Mouse (Mus musculus): ENCODE results near the gene Bicdl1. TPM values are rescaled to one million over a fixed set of nuclear protein-coding genes. Genes with fewer than 3 reads are reported as not detected.

Bicdl1 gene
- polyA plus RNA-seq, 1 experiment from 2014 or later, result 7.1 TPM

GRCm38 (mm10) chr5:115726019-115726418, 5.4 kb downstream of the Bicdl1 start:
- no peak overlapping the region for H3K27ac ChIP-seq (replicated peaks in 1 of 2; ENCODE audit: control insufficient read depth in 1 of 2, insufficient read depth in 1 of 2, low read depth in 2 of 2, low read length in 2 of 2)
- H3K4me3 ChIP-seq (ENCODE audit: control insufficient read depth in 1 of 2, insufficient read depth in 1 of 2, low read depth in 1 of 2, low read length in 2 of 2), result no peak overlapping the region
- WGBS, result 72% methylated on average over 16 of the region's 16 CpGs
- ATAC-seq (ENCODE audit: insufficient number of reproducible peaks, insufficient read depth, low FRiP score, low read depth), result no peak
- H3K9ac ChIP-seq (ENCODE audit: low read length), result no peak overlapping the region
- H3K4me1 ChIP-seq (ENCODE audit: control insufficient read depth in 2 of 2, insufficient read depth in 2 of 2, low read length in 2 of 2), result peaks cover 2 to 4% of the 10 kb centered on the region in 2 experiments; a peak in 3 of 4 replicates
- no peaks in the 10 kb centered on the region for H3K36me3 ChIP-seq (ENCODE audit: control insufficient read depth, insufficient read depth, low read length)
- H3K4me2 ChIP-seq (ENCODE audit: low read length), result no peak overlapping the region
- peaks cover 25% of the 10 kb centered on the region for H3K27me3 ChIP-seq (ENCODE audit: control insufficient read depth, insufficient read depth, low read length)
- no peaks in the 10 kb centered on the region for H3K9me3 ChIP-seq (ENCODE audit: control insufficient read depth, low read length)

- Histone ChIP-seq H3K27me3 (ENCODE audit: control insufficient read depth, insufficient read depth, low read length) (peaks cover 9% of the 10 kb centered on the region), H3K4me3 (ENCODE audit: control insufficient read depth in 1 of 2, insufficient read depth in 1 of 2, low read depth in 1 of 2, low read length in 2 of 2) (no peak overlapping the region), H3K4me1 (ENCODE audit: control insufficient read depth in 2 of 2, insufficient read depth in 2 of 2, low read length in 2 of 2) (no peaks in the 10 kb centered on the region), H3K9me3 (ENCODE audit: control insufficient read depth, low read length) (no peaks in the 10 kb centered on the region), H3K27ac (replicated peaks in 1 of 2; ENCODE audit: control insufficient read depth in 1 of 2, insufficient read depth in 1 of 2, low read depth in 2 of 2, low read length in 2 of 2) (no peak overlapping the region), H3K9ac (ENCODE audit: low read length) (no peak overlapping the region), H3K4me2 (ENCODE audit: low read length) (no peak overlapping the region), H3K36me3 (ENCODE audit: control insufficient read depth, insufficient read depth, low read length) (no peaks in the 10 kb centered on the region)
- no peak for ATAC-seq (ENCODE audit: insufficient number of reproducible peaks, insufficient read depth, low FRiP score, low read depth)
- WGBS, result 69% methylated on average over 10 of the region's 10 CpGs
Observed at GRCm38 (mm10) chr5:115724422-115724821, 7.0 kb downstream of the Bicdl1 start.

- H3K27ac ChIP-seq (replicated peaks in 1 of 2; ENCODE audit: control insufficient read depth in 1 of 2, insufficient read depth in 1 of 2, low read depth in 2 of 2, low read length in 2 of 2), result no peak overlapping the region
- H3K27me3 ChIP-seq (ENCODE audit: control insufficient read depth, insufficient read depth, low read length), result no peaks in the 10 kb centered on the region
- H3K4me3 ChIP-seq (ENCODE audit: control insufficient read depth in 1 of 2, insufficient read depth in 1 of 2, low read depth in 1 of 2, low read length in 2 of 2), result no peak overlapping the region
- no peaks in the 10 kb centered on the region for H3K36me3 ChIP-seq (ENCODE audit: control insufficient read depth, insufficient read depth, low read length)
- no peak overlapping the region for H3K4me2 ChIP-seq (ENCODE audit: low read length)
- 79% methylated on average over 21 of the region's 21 CpGs for WGBS
- no peaks in the 10 kb centered on the region for H3K4me1 ChIP-seq (ENCODE audit: control insufficient read depth in 2 of 2, insufficient read depth in 2 of 2, low read length in 2 of 2)
- H3K9me3 ChIP-seq (ENCODE audit: control insufficient read depth, low read length), result no peaks in the 10 kb centered on the region
- ATAC-seq (ENCODE audit: insufficient number of reproducible peaks, insufficient read depth, low FRiP score, low read depth), result no peak
- H3K9ac ChIP-seq (ENCODE audit: low read length), result no peak overlapping the region
Observed at GRCm38 (mm10) chr5:115722188-115722959, 9.0 kb downstream of the Bicdl1 start.

- Histone ChIP-seq H3K36me3 (ENCODE audit: control insufficient read depth, insufficient read depth, low read length) (no peaks in the 10 kb centered on the region), H3K4me2 (ENCODE audit: low read length) (no peak overlapping the region), H3K9me3 (ENCODE audit: control insufficient read depth, low read length) (no peaks in the 10 kb centered on the region), H3K27me3 (ENCODE audit: control insufficient read depth, insufficient read depth, low read length) (no peaks in the 10 kb centered on the region), H3K9ac (ENCODE audit: low read length) (no peak overlapping the region), H3K4me3 (ENCODE audit: control insufficient read depth in 1 of 2, insufficient read depth in 1 of 2, low read depth in 1 of 2, low read length in 2 of 2) (no peak overlapping the region), H3K27ac (replicated peaks in 1 of 2; ENCODE audit: control insufficient read depth in 1 of 2, insufficient read depth in 1 of 2, low read depth in 2 of 2, low read length in 2 of 2) (no peak overlapping the region), H3K4me1 (ENCODE audit: control insufficient read depth in 2 of 2, insufficient read depth in 2 of 2, low read length in 2 of 2) (no peaks in the 10 kb centered on the region)
- no peak for ATAC-seq (ENCODE audit: insufficient number of reproducible peaks, insufficient read depth, low FRiP score, low read depth)
- 56% methylated on average over 3 of the region's 3 CpGs for WGBS
Observed at GRCm38 (mm10) chr5:115720761-115721160, 10.7 kb downstream of the Bicdl1 start.

- no peak overlapping the region for H3K9ac ChIP-seq (ENCODE audit: low read length)
- no peak overlapping the region for H3K4me3 ChIP-seq (ENCODE audit: control insufficient read depth in 1 of 2, insufficient read depth in 1 of 2, low read depth in 1 of 2, low read length in 2 of 2)
- no peaks in the 10 kb centered on the region for H3K4me1 ChIP-seq (ENCODE audit: control insufficient read depth in 2 of 2, insufficient read depth in 2 of 2, low read length in 2 of 2)
- no peaks in the 10 kb centered on the region for H3K9me3 ChIP-seq (ENCODE audit: control insufficient read depth, low read length)
- H3K27me3 ChIP-seq (ENCODE audit: control insufficient read depth, insufficient read depth, low read length), result no peaks in the 10 kb centered on the region
- H3K4me2 ChIP-seq (ENCODE audit: low read length), result no peak overlapping the region
- ATAC-seq (ENCODE audit: insufficient number of reproducible peaks, insufficient read depth, low FRiP score, low read depth), result no peak
- WGBS, result 83% methylated on average over 3 of the region's 3 CpGs
- H3K27ac ChIP-seq (replicated peaks in 1 of 2; ENCODE audit: control insufficient read depth in 1 of 2, insufficient read depth in 1 of 2, low read depth in 2 of 2, low read length in 2 of 2), result no peak overlapping the region
- no peaks in the 10 kb centered on the region for H3K36me3 ChIP-seq (ENCODE audit: control insufficient read depth, insufficient read depth, low read length)
Observed at GRCm38 (mm10) chr5:115717693-115718092, 13.7 kb downstream of the Bicdl1 start.

- Histone ChIP-seq H3K9ac (ENCODE audit: low read length) (no peak overlapping the region), H3K4me1 (ENCODE audit: control insufficient read depth in 2 of 2, insufficient read depth in 2 of 2, low read length in 2 of 2) (no peaks in the 10 kb centered on the region), H3K27ac (replicated peaks in 1 of 2; ENCODE audit: control insufficient read depth in 1 of 2, insufficient read depth in 1 of 2, low read depth in 2 of 2, low read length in 2 of 2) (no peak overlapping the region), H3K27me3 (ENCODE audit: control insufficient read depth, insufficient read depth, low read length) (no peaks in the 10 kb centered on the region), H3K36me3 (ENCODE audit: control insufficient read depth, insufficient read depth, low read length) (no peaks in the 10 kb centered on the region), H3K9me3 (ENCODE audit: control insufficient read depth, low read length) (no peaks in the 10 kb centered on the region), H3K4me2 (ENCODE audit: low read length) (no peak overlapping the region), H3K4me3 (ENCODE audit: control insufficient read depth in 1 of 2, insufficient read depth in 1 of 2, low read depth in 1 of 2, low read length in 2 of 2) (no peak overlapping the region)
- 70% methylated on average over 3 of the region's 3 CpGs for WGBS
- no peak for ATAC-seq (ENCODE audit: insufficient number of reproducible peaks, insufficient read depth, low FRiP score, low read depth)
Observed at GRCm38 (mm10) chr5:115717106-115717505, 14.3 kb downstream of the Bicdl1 start.

- Histone ChIP-seq H3K27ac (replicated peaks in 1 of 2; ENCODE audit: control insufficient read depth in 1 of 2, insufficient read depth in 1 of 2, low read depth in 2 of 2, low read length in 2 of 2) (no peak overlapping the region), H3K27me3 (ENCODE audit: control insufficient read depth, insufficient read depth, low read length) (no peaks in the 10 kb centered on the region), H3K9me3 (ENCODE audit: control insufficient read depth, low read length) (no peaks in the 10 kb centered on the region), H3K36me3 (ENCODE audit: control insufficient read depth, insufficient read depth, low read length) (no peaks in the 10 kb centered on the region), H3K9ac (ENCODE audit: low read length) (no peak overlapping the region), H3K4me3 (ENCODE audit: control insufficient read depth in 1 of 2, insufficient read depth in 1 of 2, low read depth in 1 of 2, low read length in 2 of 2) (no peak overlapping the region), H3K4me1 (ENCODE audit: control insufficient read depth in 2 of 2, insufficient read depth in 2 of 2, low read length in 2 of 2) (no peaks in the 10 kb centered on the region), H3K4me2 (ENCODE audit: low read length) (no peak overlapping the region)
- no peak for ATAC-seq (ENCODE audit: insufficient number of reproducible peaks, insufficient read depth, low FRiP score, low read depth)
- WGBS, result 72% methylated on average over 6 of the region's 6 CpGs
Observed at GRCm38 (mm10) chr5:115716426-115716825, 15.0 kb downstream of the Bicdl1 start.

GRCm38 (mm10) chr5:115714761-115715160, 16.7 kb downstream of the Bicdl1 start:
- no peaks in the 10 kb centered on the region for H3K4me1 ChIP-seq (ENCODE audit: control insufficient read depth in 2 of 2, insufficient read depth in 2 of 2, low read length in 2 of 2)
- no peak overlapping the region for H3K4me2 ChIP-seq (ENCODE audit: low read length)
- no peaks in the 10 kb centered on the region for H3K36me3 ChIP-seq (ENCODE audit: control insufficient read depth, insufficient read depth, low read length)
- H3K4me3 ChIP-seq (ENCODE audit: control insufficient read depth in 1 of 2, insufficient read depth in 1 of 2, low read depth in 1 of 2, low read length in 2 of 2), result no peak overlapping the region
- no peak overlapping the region for H3K9ac ChIP-seq (ENCODE audit: low read length)
- no peak overlapping the region for H3K27ac ChIP-seq (replicated peaks in 1 of 2; ENCODE audit: control insufficient read depth in 1 of 2, insufficient read depth in 1 of 2, low read depth in 2 of 2, low read length in 2 of 2)
- no peak for ATAC-seq (ENCODE audit: insufficient number of reproducible peaks, insufficient read depth, low FRiP score, low read depth)
- no peaks in the 10 kb centered on the region for H3K27me3 ChIP-seq (ENCODE audit: control insufficient read depth, insufficient read depth, low read length)
- no peaks in the 10 kb centered on the region for H3K9me3 ChIP-seq (ENCODE audit: control insufficient read depth, low read length)
- WGBS, result 87% methylated on average over 7 of the region's 7 CpGs
